Mouse (Mus musculus) thymus, postnatal 36 days (tissue): ENCODE measurements around the gene B4galt2.

Experiments
- DNase-seq, 2 experiments: peaks; one replicate each; pipeline ENCODE4 v3.0.0; 2022; ENCODE audit warnings: mixed read lengths in 2 of 2

The B4galt2 gene

GRCm38 (mm10) chr4:117831920-117832691, 51.2 kb downstream of the B4galt2 start:
- no peak for DNase-seq

- DNase-seq: no peak
Observed at GRCm38 (mm10) chr4:117831499-117831898, 51.8 kb downstream of the B4galt2 start.

- DNase-seq: no peak
Observed at GRCm38 (mm10) chr4:117830801-117831200, 52.5 kb downstream of the B4galt2 start.

- DNase-seq: no peak
Observed at GRCm38 (mm10) chr4:117830124-117830551, 53.1 kb downstream of the B4galt2 start.

GRCm38 (mm10) chr4:117829260-117830123, 53.8 kb downstream of the B4galt2 start:
- peak; percentile 14 to 25 for DNase-seq

GRCm38 (mm10) chr4:117828572-117829145, 54.6 kb downstream of the B4galt2 start:
- DNase-seq: no peak
